Mouse (Mus musculus): Measurements from ENCODE around the gene Allc.

Allc gene

GRCm38 (mm10) chr12:28578147-28578546 lies 4.2 kb downstream of the Allc start:
- no peak for DNase-seq

GRCm38 (mm10) chr12:28575366-28576070 lies 6.8 kb downstream of the Allc start:
- DNase-seq = no peak

DNA sequence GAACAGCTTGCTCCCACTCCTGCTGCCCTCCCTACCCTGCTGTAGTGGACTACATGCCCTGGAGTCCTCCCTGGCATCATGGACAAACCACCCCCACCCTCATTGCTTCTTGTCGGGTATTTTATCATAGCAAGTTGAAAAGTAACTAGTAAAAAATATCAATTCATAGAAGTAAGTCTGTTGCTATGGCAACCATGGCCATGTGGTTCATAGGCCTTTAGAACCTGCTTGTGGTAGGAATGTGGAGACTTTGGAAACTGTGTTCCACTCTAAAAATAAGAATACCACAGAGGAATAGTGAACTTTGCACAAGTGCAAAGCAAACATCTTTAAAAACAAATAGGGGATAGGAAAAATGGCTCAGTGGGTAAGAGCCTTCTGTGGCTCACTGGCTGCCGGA lies 10.1 kb downstream of the Allc start:
- no peak for DNase-seq

DNA sequence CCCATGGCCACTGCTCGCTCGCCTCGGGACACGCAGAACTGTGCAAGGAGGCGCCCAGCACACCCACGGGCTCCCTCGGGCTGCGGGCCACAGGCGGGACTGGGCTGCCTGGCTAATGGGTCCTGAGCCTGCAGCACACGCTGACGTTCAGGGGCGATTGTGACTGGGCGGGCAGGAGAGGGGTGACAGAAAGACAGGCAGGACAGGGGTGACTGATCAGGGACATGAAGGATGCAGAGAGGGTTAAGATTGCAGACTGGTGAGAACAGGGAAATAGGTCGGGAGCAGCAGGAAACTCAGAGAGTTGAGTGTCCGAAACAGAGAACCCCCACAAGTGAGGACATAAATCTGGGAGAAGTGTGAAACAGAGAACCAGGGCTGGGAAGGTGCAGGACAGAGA lies 30.0 kb downstream of the Allc start, which contains the start of gene Dcdc2c:
Gene Dcdc2c (minus strand): TSS at position 101 of the 400 bp plus-strand sequence.
- DNase-seq = no peak

DNA sequence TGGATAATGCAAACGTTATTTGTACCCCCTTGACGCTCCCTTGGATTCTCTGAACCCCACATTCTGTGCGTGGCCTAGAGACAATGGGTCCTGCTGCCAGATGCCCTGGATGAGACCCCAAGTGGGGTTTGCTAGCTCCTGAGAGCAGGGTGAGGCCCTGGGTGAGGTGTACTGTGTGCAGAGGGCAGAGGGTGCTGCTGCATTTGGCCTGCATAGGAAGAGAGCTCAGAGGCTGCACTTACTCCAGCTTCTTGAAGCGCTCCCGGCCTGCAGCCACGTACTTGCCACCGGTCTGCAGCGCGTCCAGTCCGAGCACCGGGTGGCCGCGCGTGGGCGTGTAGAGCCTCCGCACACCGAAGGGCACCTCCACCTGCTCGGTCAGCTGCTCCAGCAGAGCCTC lies 30.5 kb downstream of the Allc start:
- no peak for DNase-seq

DNA sequence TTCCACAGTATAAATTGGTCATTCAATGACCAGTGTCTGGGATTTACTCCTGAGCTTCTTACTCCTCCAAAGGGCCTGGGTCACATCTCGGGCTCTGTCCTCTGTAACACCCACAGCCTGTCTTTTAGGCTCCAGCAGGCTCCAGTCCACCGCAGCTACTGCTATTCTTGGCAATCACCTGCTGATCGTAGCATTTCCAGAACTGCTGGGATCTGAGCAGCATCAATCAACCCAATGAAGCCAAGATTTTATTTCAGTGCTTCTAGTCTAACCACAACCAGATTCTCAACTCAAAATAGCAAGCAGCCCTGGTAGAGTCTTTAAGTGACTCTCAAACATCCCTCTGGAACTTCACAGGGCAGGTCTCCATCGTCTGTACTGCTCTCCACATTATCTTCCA lies 33.4 kb downstream of the Allc start:
- no peak for DNase-seq

DNA sequence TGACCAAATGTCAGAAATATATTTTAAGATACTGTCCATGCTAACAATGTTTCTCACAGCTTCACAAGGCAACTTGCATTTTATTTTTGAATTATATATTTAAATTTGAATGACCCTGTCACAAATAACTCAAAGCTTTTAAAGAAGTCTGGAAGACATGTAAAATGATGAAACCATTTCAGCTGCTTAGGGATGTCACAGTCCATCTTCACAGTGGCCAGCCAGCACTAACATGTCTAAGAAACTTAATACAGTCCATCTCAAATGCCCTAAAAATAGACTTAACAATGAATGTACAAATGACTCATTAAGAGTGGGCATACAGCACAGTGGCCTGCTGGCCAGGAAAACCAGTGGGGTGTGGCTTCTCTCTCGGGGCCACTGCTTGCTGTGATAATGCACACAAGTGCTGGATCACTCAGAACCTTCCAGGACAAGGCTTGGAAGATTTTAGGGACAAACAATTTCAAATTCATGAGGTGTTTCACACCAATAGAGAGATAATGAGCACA lies 68.0 kb downstream of the Allc start:
- DNase-seq = no peak

GRCm38 (mm10) chr12:28509699-28510280 lies 72.5 kb downstream of the Allc start:
- DNase-seq = no peak
